8 mouse cellular contexts compared by ENCODE assay signal in genomic region chr3:108297050-108297419, GRCm38 (mm10). TPM values are rescaled to one million over a fixed set of nuclear protein-coding genes. Genes with fewer than 3 reads are reported as not detected.
DNase-seq lines count a peak whose midpoint lies in the region; ATAC-seq lines count a peak whose summit lies in the region.

No protein-coding gene starts in this region.

- intact Hi-C loops in left cerebral cortex, postnatal 14 days (cut with DNase I): no loop called here

- DNase-seq in kidney, adult 11 months: no peak
- DNase-seq in MN1 (ENCODE audit: low spot score): no peak
- no peak for DNase-seq in left cerebral cortex, postnatal 14 days (ENCODE audit: low spot score in 2 of 2)
- no peak for DNase-seq in gastrocnemius, postnatal 10 days

- H3K4me2 ChIP-seq in kidney, embryonic 16.5 days (replicated peaks; ENCODE audit: low read depth, low read length): 0 out of 2 replicates have a peak overlapping the region, but pooled peaks have one; percentile 5
- H3K4me2 ChIP-seq in embryonic facial prominence, embryonic 13.5 days: peak overlapping the region; percentile 34; the same call in 1 of the 2 replicates
- H3K4me2 ChIP-seq in intestine, embryonic 15.5 days (replicated peaks): no peak overlapping the region
- H3K4me2 ChIP-seq in neural tube, embryonic 12.5 days (replicated peaks): peak overlapping the region; percentile 49; the same call in 1 of the 2 replicates

- H3K9me3 ChIP-seq in kidney, embryonic 16.5 days (ENCODE audit: low read length): no peaks in the 10 kb centered on the region
- no peaks in the 10 kb centered on the region for H3K9me3 ChIP-seq in embryonic facial prominence, embryonic 13.5 days
- no peaks in the 10 kb centered on the region for H3K9me3 ChIP-seq in intestine, embryonic 15.5 days
- H3K9me3 ChIP-seq in neural tube, embryonic 12.5 days: no peaks in the 10 kb centered on the region

- H3K9ac ChIP-seq in kidney, embryonic 16.5 days (replicated peaks; ENCODE audit: low read length): no peak overlapping the region
- H3K9ac ChIP-seq in embryonic facial prominence, embryonic 13.5 days: no peak overlapping the region
- no peak overlapping the region for H3K9ac ChIP-seq in intestine, embryonic 15.5 days
- no peak overlapping the region for H3K9ac ChIP-seq in neural tube, embryonic 12.5 days

- 76% methylated on average over 7 of the region's 7 CpGs for WGBS in kidney, embryonic 16.5 days
- 71% methylated on average over 7 of the region's 7 CpGs for WGBS in embryonic facial prominence, embryonic 13.5 days
- 62% methylated on average over 7 of the region's 7 CpGs for WGBS in intestine, embryonic 15.5 days
- 66% methylated on average over 7 of the region's 7 CpGs for WGBS in neural tube, embryonic 12.5 days

- 0 out of 2 replicates have a peak, but pooled peaks have one; percentile 5 for ATAC-seq in kidney, embryonic 16.5 days (ENCODE audit: low FRiP score, low TSS enrichment)
- no peak for ATAC-seq in embryonic facial prominence, embryonic 13.5 days (ENCODE audit: insufficient number of reproducible peaks, insufficient read depth, low FRiP score, low TSS enrichment, low read depth)
- ATAC-seq in intestine, embryonic 15.5 days: peak; percentile 39; the same call in 1 of the 2 replicates
- ATAC-seq in neural tube, embryonic 12.5 days (ENCODE audit: low FRiP score, low read depth): no peak

- no peak overlapping the region for H3K4me3 ChIP-seq in kidney, embryonic 16.5 days (ENCODE audit: low read length)
- no peak overlapping the region for H3K4me3 ChIP-seq in embryonic facial prominence, embryonic 13.5 days
- H3K4me3 ChIP-seq in intestine, embryonic 15.5 days (replicated peaks): no peak overlapping the region
- H3K4me3 ChIP-seq in neural tube, embryonic 12.5 days: no peak overlapping the region

- peak overlapping the region; percentile 82; the same call in 1 of the 2 replicates for H3K27ac ChIP-seq in kidney, embryonic 16.5 days (ENCODE audit: low read length)
- peak overlapping the region; percentile 68 for H3K27ac ChIP-seq in embryonic facial prominence, embryonic 13.5 days
- peak overlapping the region; percentile 20; the same call in 1 of the 2 replicates for H3K27ac ChIP-seq in intestine, embryonic 15.5 days
- H3K27ac ChIP-seq in neural tube, embryonic 12.5 days: no peak overlapping the region

- peaks cover 27% of the 10 kb centered on the region for H3K4me1 ChIP-seq in kidney, embryonic 16.5 days (ENCODE audit: insufficient read depth, low read length)
- peaks cover 31% of the 10 kb centered on the region for H3K4me1 ChIP-seq in embryonic facial prominence, embryonic 13.5 days
- peaks cover 28% of the 10 kb centered on the region for H3K4me1 ChIP-seq in intestine, embryonic 15.5 days (replicated peaks)
- H3K4me1 ChIP-seq in neural tube, embryonic 12.5 days: peaks cover 33% of the 10 kb centered on the region

- no peaks in the 10 kb centered on the region for H3K36me3 ChIP-seq in kidney, embryonic 16.5 days (ENCODE audit: insufficient read depth, low read length)
- H3K36me3 ChIP-seq in embryonic facial prominence, embryonic 13.5 days: no peaks in the 10 kb centered on the region
- no peaks in the 10 kb centered on the region for H3K36me3 ChIP-seq in intestine, embryonic 15.5 days
- no peaks in the 10 kb centered on the region for H3K36me3 ChIP-seq in neural tube, embryonic 12.5 days

- H3K27me3 ChIP-seq in kidney, embryonic 16.5 days (ENCODE audit: insufficient read depth, low read length): no peaks in the 10 kb centered on the region
- H3K27me3 ChIP-seq in embryonic facial prominence, embryonic 13.5 days: no peaks in the 10 kb centered on the region
- no peaks in the 10 kb centered on the region for H3K27me3 ChIP-seq in intestine, embryonic 15.5 days (replicated peaks)
- no peaks in the 10 kb centered on the region for H3K27me3 ChIP-seq in neural tube, embryonic 12.5 days (replicated peaks)

RNA-seq across cellular contexts. Expression of gene Sort1, which starts 13.2 kb away (rescaled TPM):
- 7.6 and 8.5 TPM in 2 replicates for polyA plus RNA-seq in kidney, embryonic 16.5 days (2015; fragmentation: Nextera tagmentation; extraction: Ambion mirVana)
- 6.4 and 10.8 TPM in 2 replicates for polyA plus RNA-seq in embryonic facial prominence, embryonic 13.5 days (2015; fragmentation: Nextera tagmentation; extraction: Ambion mirVana)
- polyA plus RNA-seq in intestine, embryonic 15.5 days (2015; fragmentation: Nextera tagmentation; extraction: Ambion mirVana): 9.4 and 10.4 TPM in 2 replicates
- 29.0 and 32.7 TPM in 2 replicates for polyA plus RNA-seq in neural tube, embryonic 12.5 days (2016; fragmentation: Nextera tagmentation; extraction: Ambion mirVana)
- 100 to 1,000 TPM; 245 to 264 TPM for total RNA-seq in left cerebral cortex, postnatal 14 days (2021)
- total RNA-seq in gastrocnemius, postnatal 10 days (2021): 10 to 100 TPM; 57.0 to 59.6 TPM

RNA-seq across cellular contexts. Expression of gene Psma5, which starts 40.3 kb away (rescaled TPM):
- 282 and 321 TPM in 2 replicates for polyA plus RNA-seq in kidney, embryonic 16.5 days (2015; fragmentation: Nextera tagmentation; extraction: Ambion mirVana)
- 298 and 302 TPM in 2 replicates for polyA plus RNA-seq in embryonic facial prominence, embryonic 13.5 days (2015; fragmentation: Nextera tagmentation; extraction: Ambion mirVana)
- polyA plus RNA-seq in intestine, embryonic 15.5 days (2015; fragmentation: Nextera tagmentation; extraction: Ambion mirVana): 271 and 291 TPM in 2 replicates
- polyA plus RNA-seq in neural tube, embryonic 12.5 days (2016; fragmentation: Nextera tagmentation; extraction: Ambion mirVana): 217 and 226 TPM in 2 replicates
- 10 to 100 TPM; 83.4 to 89.6 TPM for total RNA-seq in left cerebral cortex, postnatal 14 days (2021)
- 10 to 100 TPM; 94.7 to 96.4 TPM for total RNA-seq in gastrocnemius, postnatal 10 days (2021)

Comparison
In these comparisons a context has a peak if more than half of its experiments do, and no peak if none do; other contexts are left out.
1. ATAC-seq: peak in kidney, embryonic 16.5 days (single experiment) and intestine, embryonic 15.5 days (single experiment); none in embryonic facial prominence, embryonic 13.5 days (single experiment) and neural tube, embryonic 12.5 days (single experiment).